Mouse (Mus musculus) embryo, embryonic 11 days (tissue): ENCODE measurements around the gene 1700029P11Rik.

Experiments used
- DNase-seq: peaks from one replicate; pipeline ENCODE4 v3.0.0-alpha.2; 2015

1700029P11Rik gene

GRCm38 (mm10) chr15:82015392-82016100 is 35.2 kb downstream of the 1700029P11Rik start:
- DNase-seq: peak; percentile 56

- peak; percentile 99 for DNase-seq
Measured at GRCm38 (mm10) chr15:82016101-82016808, 35.9 kb downstream of the 1700029P11Rik start.

DNA sequence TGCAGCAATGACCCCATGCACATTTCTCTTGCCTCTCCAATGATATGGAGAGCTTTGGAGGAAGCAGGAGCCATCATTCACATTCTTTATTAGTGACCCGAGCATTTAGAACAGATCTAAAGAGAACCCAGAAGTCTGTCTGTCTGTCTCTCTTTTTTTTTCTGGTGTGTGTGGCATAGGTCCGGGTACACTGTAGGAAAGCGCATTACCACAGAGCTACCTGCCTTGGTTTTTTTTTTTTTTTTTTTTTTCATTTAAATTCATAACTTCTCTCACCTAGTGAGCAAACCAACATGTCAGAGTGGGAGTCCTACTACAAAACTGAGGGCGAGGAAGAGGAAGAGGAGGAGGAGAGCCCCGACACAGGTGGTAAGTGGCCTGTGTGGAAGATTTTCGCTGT is 36.5 kb downstream of the 1700029P11Rik start:
- no peak for DNase-seq

DNA sequence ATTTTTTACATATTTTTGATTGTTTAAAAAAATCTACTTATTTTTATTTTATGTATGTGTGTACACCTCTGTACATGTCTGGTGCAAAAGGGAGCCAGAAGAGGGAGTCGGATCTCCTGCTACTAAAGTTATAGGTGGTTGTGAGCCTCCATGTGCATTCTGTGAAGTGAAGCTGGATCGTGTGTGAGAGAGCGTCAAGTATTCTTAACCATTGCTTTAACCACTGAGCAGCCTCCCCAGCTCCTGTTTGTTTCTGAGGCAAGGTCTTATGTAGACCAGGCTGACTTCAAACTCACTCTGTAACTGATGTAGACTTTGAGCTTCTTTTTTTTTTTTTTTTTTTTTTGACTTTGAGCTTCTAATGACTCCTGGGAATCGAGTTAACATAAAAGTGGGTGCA is 37.1 kb downstream of the 1700029P11Rik start:
- no peak for DNase-seq

DNA sequence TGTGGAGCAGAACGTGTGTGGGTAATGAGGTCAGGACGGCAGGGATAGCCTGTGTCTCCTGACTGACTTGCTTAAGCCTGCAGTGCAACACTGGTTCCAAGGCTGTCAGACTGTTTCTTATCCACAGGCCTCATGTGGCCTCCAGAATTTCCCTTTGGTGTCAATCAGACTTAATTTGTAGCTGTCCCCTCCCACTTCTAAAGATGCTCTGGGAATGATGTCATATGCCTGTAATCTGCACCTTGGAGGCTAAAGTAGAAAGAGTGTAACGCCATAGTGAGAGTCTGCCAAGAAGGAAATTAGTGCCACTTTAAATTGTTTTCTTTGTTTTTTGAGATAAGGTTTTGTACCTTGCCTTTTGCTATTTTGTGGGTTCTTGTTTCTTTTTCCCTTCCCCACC is 38.9 kb downstream of the 1700029P11Rik start:
- no peak for DNase-seq

DNA sequence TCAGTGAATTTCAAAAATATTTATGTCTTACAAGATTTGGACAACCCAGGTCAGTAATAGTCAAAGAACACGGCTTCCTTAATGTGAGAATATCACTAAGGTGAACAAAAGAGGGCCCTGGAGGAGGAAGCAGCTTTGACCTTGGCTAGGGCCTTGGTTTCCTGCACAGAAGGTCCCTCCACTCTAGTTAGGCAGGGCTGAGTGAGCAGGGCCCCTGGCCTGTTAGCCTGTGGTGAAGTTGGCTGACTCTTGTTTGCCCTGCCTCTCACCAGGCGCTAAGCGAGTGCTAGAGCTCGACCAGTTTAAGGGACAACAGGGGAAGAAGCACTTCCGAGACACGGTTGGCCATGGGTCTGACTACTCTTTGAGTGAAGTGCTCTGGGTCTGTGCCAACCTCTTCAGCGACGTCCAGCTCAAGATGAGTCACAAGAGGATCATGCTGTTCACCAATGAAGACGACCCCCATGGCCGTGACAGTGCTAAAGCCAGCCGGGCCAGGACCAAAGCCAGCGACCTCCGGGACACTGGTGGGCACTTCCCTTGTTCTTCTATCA is 42.3 kb downstream of the 1700029P11Rik start:
- no peak for DNase-seq

DNA sequence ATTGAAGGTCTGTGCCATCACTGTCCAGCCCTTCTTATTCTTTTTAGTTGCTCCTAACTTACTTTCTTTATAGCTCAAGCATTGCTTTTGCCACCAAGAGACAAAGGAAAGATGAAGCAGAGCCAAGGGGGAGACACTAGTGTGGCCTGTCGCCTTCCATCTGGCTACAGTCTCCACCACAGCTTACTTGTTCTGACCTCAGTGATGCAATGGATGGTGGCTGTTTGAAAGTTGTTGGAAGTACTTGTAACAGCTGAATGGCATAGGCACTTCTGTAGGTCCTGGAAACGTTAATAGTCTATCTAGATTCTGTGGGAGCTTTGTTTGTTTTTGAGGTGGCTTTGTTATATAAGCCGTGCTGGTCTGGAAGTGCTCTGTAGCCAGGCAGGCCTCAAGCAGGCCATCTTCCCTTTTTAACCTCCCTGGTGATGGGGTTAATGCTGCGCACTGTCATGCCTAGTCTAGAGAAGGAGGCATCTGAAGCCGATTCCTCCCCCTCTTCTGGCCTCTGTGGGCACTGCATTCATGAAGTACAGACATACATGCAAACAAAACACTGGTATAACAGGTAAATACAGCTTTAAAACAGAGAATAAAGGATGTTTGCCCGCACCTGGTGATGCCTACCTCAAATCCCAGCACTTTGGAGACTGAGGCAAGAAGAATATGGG is 43.8 kb downstream of the 1700029P11Rik start:
- DNase-seq: no peak

DNA sequence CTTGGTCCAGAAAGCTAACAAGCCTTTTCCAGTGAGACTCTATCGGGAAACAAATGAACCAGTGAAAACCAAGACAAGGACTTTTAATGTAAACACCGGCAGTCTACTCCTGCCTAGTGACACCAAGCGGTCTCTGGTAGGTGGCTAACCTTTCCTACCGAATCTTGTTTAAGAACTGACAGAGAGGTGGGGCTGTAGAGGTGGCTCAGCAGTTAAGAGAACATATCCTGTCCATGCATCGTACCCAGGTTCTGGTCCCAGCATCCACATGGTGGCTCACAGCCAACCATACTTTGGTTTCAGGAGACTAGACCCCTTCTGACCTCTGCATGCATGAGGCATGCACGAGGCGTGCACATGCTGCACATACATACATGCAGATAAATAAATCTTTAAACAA is 46.9 kb downstream of the 1700029P11Rik start:
- DNase-seq: no peak

- no peak for DNase-seq
Measured at GRCm38 (mm10) chr15:82027726-82028125, 47.4 kb downstream of the 1700029P11Rik start.
